Mouse (Mus musculus) heart, adult 11 months (tissue): ENCODE data around the gene Mms22l.
"Not testable (repeated sequence)": the region's sequence is repeated elsewhere in the genome, so short reads cannot be mapped to it uniquely, and the experiment has no call there.

Experiments
- DNase-seq: peaks from one replicate; pipeline ENCODE4 v3.0.0; 2022

Mms22l gene

GRCm38 (mm10) chr4:24621422-24622187 is 125.4 kb downstream of the Mms22l start:
- DNase-seq: peak; percentile 50

DNA sequence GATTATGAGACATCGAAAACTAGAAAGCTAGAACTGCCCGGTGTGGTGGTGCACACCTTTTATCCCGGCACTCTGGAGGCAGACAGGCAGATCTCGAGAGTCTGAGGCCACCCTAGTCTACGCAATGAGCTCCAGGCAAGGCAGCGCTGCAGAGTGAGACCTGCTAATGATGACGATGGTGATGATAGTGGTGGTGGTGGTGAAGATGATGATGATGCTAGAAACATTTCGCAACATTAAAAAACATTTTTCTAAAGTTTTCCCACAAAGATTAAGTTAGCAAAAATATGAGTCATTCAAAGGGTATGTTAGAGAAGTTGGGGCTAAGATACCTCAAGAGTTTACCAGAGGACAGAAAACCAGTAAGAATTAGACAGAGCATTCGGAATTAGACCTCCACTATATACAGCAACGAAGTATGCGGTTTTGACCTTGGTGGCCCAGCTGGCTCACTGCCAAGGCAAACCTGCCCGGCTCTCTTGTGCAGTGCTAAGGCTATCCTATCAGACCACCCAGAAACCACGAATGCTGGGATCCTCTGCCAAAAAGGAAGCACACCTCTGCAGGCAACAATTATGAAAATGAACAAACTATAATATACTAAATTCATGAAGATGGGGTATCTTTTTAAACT is 129.8 kb downstream of the Mms22l start:
- DNase-seq: no peak

DNA sequence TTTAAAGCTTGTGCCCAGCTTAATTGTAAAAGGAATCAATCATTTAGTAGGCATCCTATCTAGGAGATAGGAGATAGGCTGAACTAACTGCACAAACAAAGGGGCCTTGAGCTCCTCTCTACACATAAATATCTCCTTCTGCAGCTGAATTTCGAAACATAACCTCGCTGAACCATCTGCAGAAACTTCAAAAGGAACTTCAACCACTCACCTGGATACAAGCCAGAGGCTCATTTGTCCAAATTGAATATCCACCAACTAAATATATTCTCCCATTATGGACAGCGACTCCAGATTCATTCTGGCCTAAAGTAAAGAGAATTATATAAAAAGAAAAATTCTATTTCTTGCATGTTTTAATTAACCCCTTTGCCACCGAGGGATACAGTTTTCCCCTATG is 130.4 kb downstream of the Mms22l start:
- DNase-seq: no peak

DNA sequence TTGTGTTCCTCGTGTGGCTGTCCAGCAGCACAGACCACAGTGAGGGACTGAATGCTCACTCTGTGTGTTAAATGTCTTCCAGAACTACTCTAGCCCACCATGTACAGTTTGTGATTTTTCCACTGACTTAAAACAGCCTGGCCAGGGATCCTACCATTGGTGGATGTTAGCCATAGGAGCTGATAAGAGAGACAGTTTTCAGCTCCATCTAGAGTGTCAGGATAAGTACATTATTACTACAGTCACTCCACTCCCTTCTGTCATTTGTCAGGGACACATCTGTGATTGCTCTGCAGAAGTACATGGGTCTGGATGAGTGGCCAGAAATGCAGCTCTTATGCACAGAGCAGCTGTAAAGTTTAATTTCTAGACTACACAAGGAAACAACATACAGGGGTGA is 131.6 kb downstream of the Mms22l start:
- DNase-seq: no peak

DNA sequence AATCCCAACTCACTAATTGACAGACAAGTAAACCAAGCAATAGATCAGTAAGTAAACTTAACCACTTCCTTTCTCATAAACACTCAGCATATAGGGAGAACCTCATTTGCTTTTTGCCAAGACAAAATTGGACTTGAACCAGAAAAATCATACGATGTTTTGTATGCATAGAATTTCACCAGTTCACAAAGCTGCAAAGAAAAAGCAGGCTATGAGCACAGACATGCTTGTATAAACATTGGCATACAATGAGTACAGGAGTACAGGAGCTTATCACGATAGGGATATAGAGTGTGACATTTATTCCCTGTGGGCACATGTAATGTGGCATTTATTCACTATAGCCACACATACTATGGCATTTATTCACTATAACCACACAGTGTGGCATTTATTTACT is 134.2 kb downstream of the Mms22l start:
- DNase-seq: no peak

GRCm38 (mm10) chr4:24631177-24631911 is 135.1 kb downstream of the Mms22l start:
- DNase-seq: peak; percentile 87

GRCm38 (mm10) chr4:24642306-24642705 is 146.1 kb downstream of the Mms22l start:
- DNase-seq: no peak

- not testable (repeated sequence) for DNase-seq
Observed at GRCm38 (mm10) chr4:24644735-24645134, 148.5 kb downstream of the Mms22l start.
